Mouse (Mus musculus): ENCODE measurements around the gene Lypd6b. TPM values are rescaled to one million over a fixed set of nuclear protein-coding genes. Genes with fewer than 3 reads are reported as not detected.
A peak's percentile ranks its signal among the peaks of the same experiment; 100 is the strongest.

Lypd6b gene
- total RNA-seq, 1 experiment from 2014 or later: 4.7 TPM

DNA sequence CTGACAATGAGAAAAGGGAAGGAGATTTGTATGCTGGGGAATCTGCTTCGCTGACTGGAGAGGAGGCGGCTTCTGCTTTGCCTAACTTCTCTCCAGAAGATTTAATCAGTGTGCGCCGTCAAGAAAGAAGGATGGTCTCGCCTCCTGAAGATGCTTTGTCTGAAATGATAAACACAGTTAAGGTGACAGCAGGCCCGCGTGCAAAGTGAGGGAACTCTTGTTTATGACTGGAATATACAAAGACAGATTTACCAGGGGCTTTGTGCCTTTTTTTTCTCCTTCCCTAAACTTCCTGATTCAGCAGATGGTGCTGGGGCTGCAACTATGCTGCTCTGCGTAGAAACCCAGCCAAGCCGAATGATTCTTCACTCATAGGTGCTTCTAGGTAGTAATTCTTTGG is 131.2 kb downstream of the Lypd6b start:
- ATAC-seq (replicated peaks; ENCODE audit: low read depth, poor library complexity, severe bottlenecking): no peak

DNA sequence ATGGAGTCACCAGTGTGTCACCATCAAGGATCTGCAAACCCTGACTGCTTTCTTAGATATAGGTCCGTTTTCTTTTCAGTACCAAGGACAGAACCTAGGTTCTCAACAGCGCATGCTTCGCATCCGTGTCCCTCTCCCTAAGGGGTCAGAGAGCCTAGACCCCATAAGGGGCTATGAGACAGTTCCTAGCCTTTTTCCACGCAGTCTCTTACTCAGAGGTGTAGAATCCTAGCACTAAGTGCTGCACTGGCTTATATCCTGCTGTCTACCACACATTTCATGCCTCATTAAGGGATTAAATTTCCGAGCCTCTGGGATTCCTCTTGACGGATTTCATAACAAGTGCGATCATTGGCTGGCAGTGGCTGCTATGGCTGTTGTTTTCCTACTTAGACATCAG is 134.5 kb downstream of the Lypd6b start:
- ATAC-seq (replicated peaks; ENCODE audit: low read depth, poor library complexity, severe bottlenecking): no peak

DNA sequence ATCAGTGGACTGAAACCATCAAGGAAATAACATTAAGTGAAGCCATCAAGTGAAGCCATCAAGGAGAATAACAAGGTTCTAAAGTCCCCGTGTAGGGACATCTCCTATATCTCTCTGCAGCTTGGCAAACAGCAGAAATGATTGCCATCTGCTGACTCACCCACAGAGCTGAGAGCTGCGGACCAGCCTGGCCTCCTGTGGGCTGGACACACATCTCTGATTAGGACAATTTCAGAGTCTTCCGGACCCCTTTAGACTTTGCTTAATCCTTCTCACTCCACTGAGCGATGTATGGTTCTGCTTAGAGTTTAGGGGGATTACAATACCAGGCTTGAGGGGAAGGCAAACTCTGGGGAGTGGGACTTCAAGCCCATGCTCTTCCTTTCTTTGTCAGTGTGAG is 135.3 kb downstream of the Lypd6b start:
- no peak for ATAC-seq (replicated peaks; ENCODE audit: low read depth, poor library complexity, severe bottlenecking)

DNA sequence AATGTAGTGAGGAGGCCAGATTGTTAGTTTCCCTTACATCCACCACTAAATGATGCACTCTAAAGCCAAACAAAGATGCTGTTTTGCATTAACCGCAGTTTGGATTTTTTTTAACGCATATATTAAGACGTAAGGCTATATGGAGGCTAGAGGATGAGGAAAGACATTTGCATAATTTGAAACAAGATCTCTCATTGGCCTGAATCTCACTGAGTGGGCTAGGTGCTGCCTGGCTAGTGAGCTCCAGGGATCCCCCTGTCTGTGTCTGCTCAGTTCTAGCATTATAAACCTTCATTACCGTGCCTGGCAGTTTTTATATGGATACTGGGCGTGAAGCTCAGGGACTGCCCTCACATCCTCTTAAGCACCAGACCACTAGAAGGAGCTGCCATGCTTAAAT is 138.7 kb downstream of the Lypd6b start:
- no peak for ATAC-seq (replicated peaks; ENCODE audit: low read depth, poor library complexity, severe bottlenecking)

DNA sequence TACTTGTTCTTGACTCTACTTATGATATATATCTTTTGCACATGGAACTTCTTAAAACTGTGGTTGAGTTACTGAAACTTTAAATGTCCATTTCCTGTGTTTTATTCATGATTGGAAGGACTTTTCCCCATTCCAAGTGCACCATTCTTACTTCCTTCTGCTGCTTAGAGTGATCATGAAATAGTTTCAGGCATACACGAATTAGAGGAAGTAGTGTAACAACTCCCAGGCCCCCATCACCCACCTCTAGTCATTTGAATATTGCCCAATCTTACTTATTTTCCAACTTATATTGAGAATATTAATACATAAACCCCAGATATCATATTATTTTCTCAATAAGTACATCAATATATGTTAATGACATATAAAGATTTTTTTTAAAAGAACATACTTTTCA is 139.9 kb downstream of the Lypd6b start:
- peak; percentile 63 for ATAC-seq (replicated peaks; ENCODE audit: low read depth, poor library complexity, severe bottlenecking)

DNA sequence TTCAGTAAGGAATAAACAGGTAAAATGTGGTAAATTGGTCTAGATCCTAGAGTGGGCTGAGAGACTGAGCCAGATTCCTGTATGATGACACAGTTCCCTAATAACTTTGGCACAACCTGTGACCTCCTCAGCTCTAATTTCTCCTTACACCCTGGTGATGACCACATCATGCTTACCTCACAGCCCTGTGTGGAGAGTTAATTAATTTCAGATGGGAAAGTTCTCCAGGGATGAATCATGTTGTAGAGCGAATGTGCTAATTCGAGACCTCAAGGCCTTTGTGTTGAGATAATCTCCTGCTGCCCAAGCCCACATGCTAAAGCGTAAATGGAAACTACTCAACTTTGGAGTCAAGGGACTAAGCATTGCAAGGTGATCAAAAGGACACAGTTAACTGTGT is 142.4 kb downstream of the Lypd6b start:
- ATAC-seq (replicated peaks; ENCODE audit: low read depth, poor library complexity, severe bottlenecking): no peak

DNA sequence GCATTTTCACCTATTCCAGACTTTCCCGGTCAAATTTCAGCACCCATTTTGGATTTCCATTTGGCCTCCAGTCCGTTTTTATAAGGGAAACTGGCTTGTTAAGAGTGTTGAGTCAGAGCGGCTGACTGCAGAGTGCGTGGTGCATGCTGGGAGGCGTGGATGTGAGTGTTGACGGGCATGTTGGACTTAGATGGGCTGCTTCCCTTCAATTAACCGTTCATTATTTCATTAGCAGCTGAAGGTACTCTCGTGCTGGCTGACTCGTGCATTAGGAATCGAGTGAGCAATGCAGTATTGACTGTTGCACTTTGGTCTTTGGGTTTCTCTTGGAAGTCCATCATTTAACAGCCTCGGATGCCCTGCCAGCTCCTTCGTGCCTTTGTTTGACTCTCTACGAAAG is 150.1 kb downstream of the Lypd6b start:
- no peak for ATAC-seq (replicated peaks; ENCODE audit: low read depth, poor library complexity, severe bottlenecking)

DNA sequence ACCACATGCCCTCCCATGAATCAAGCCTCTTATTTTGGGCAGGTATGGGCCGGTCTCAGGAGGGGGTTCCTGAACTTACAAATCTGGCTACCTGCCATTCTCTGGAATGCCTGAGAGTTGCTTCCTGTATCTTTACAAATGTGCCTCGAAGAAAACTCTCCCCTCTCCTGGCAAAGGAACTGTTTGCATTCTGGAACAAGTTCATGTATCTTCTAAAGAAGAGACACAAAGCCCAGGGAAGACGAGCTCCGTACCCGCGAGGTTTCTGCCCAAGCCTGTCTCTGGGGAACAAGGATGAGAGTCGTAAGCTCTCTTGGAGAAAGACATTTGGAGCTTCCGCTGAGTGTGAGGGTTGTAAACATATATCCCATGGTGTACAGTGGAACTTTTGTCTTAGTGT is 150.8 kb downstream of the Lypd6b start:
- ATAC-seq (replicated peaks; ENCODE audit: low read depth, poor library complexity, severe bottlenecking): no peak

DNA sequence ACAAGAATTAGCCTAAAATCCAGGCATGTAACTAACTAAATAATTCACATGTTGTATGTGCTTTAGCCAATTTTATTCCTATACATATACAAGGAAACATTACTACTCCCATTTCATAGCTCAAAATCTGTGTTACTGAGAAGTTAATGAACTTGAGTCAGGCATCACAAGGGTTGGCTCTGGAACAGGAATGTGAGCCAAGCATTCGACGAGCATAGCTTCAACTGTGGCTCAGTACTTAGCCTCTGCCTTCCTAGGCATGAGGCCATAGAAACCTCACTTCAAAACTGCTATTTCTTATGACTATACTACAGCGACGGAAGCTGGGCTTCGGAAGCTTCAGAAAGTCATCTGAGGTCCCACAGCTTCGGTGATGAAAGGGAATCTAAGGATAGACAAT is 152.9 kb downstream of the Lypd6b start:
- no peak for ATAC-seq (replicated peaks; ENCODE audit: low read depth, poor library complexity, severe bottlenecking)

DNA sequence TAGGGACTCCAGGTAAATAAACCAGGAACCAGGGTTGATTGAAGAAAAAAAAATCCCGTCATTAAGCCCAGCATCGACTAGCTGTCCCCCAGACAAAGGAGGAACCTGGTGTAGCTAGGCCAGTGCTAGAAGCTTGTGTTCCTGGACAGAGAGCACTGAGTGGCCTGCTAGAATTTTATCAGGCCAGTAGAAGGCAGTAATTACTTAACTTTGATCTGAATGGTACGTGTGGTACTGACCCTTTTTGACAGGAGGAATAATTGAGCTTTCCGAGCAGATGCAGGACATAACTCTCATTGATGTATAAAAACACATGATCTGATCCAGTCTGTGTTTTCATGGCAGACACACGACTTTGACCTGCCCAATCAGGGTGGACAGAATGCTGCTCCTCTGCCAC is 154.6 kb downstream of the Lypd6b start:
- no peak for ATAC-seq (replicated peaks; ENCODE audit: low read depth, poor library complexity, severe bottlenecking)

DNA sequence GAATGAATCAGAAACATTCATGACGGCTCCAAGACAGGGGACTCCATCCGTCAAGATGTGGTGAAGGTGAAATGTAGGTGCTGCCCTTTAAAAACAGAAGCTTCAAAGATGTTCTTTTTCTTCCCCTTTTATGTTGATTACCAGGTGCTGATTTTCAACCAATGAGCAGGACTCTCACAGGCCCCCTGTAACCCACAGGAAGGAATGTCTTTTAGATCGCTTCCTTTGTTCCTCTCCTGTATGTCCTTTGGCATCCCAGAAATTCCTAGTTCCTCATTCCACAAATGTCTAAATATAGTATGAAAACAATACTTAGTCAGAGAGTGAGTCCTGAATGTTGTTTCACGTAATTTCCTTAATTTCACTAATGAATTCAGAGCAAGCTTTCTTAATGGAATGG is 164.2 kb downstream of the Lypd6b start:
- no peak for ATAC-seq (replicated peaks; ENCODE audit: low read depth, poor library complexity, severe bottlenecking)

DNA sequence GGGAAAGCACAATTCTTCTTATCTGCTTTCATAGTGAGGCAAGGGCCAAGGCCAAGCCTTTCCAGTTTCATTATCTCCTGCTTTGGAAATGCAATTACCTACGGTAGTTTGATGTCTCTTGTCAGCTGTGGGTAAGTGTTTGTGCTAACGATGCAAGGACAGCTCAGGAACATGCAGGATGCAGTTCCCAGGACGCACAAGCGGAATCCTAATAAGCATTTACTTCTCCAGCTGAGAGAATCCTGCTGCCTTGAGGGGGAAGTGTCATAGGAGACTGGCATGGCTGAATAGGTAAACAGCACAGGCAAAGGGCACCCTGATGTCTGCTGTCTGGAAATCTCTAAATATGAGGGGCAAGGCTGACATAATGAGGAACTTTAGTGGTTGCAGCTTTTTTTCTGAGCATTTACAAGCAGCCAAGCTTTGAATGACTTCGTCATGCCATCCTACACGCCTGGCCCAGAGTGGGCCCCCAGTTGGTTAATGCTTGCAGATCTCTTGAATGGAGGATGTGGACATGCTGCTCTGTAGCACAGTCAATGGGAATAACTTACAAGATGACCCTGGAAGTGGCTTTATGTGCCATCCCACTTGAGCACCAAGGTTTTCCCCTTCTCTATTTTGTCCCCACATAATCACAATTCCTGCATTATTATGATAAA is 165.3 kb downstream of the Lypd6b start:
- no peak for ATAC-seq (replicated peaks; ENCODE audit: low read depth, poor library complexity, severe bottlenecking)

DNA sequence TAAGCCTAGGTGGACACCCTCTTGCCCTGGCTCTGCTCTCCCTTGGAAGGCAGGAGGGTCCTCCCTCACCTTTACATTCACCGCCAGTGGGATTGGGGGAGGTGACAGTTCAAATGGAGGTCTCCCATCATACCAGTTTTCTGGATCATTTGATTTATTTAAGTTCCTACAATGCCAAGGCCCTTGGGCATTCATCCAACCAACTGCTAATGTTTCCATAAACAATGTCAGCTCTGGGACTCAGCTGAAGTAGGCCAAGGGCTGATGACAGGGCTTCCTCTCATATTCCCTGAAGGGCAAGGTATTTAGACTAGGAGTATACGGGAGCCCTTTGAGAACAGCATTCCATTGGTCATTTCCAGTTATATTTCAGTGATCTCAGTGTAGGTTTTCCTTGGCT is 170.0 kb downstream of the Lypd6b start:
- no peak for ATAC-seq (replicated peaks; ENCODE audit: low read depth, poor library complexity, severe bottlenecking)

DNA sequence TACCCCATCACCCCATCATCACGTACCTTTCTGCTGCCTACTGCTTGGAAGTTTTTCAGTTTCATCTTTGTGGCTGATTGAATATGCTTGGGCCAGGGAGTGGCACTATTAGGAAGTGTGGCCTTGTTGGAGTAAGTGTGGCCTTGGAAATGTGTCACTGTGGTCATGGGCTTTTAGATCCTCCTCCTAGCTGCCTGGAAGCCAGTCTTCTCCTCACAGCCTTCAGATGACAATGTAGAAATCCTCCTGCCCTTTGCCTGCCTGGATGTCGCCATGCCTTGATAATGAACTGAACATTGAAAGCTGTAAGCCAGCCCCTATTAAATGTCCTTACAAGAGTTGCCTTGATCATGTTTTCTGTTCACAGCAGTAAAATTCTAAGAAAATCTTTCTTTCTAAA is 174.5 kb downstream of the Lypd6b start:
- no peak for ATAC-seq (replicated peaks; ENCODE audit: low read depth, poor library complexity, severe bottlenecking)

DNA sequence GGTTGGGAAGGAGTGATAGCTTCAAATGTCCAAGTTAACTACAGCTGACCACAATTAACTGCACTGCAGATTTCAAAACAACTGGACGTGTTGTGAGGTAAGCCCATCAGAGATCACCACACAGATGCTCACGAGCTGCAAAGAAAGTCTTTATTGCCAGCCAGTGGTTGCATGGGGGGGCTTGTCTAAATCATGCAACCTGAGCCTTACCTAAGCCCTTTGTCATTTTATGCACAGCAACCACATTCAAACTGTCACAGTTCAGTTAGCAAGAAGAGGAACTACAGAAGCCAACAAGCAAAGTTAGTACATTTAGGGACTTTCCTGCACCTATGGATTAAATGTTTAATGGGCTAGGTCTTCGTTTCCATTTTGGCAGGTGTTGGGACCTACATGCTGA is 177.4 kb downstream of the Lypd6b start:
- 0 out of 2 replicates have a peak, but pooled peaks have one; percentile 42 for ATAC-seq (replicated peaks; ENCODE audit: low read depth, poor library complexity, severe bottlenecking)

DNA sequence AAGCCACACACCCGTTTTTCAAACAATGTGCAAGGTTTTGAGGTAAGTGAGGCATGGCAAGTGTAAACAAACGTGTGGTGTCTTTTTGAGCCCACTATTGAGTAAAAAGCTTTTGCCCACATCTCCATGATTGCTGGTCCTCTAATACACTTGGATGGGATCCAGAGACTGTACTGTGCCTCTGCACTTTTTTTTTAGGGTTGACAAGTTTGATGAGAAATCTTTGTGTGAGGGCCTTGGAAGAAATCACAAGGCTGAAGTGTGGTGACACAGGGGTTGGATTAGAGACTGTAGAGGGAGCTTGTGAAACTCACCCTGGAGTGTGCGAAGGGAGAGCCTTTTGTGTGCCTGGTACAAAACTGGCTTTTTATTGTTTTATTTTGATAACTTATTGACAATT is 180.3 kb downstream of the Lypd6b start:
- ATAC-seq (replicated peaks; ENCODE audit: low read depth, poor library complexity, severe bottlenecking): no peak

DNA sequence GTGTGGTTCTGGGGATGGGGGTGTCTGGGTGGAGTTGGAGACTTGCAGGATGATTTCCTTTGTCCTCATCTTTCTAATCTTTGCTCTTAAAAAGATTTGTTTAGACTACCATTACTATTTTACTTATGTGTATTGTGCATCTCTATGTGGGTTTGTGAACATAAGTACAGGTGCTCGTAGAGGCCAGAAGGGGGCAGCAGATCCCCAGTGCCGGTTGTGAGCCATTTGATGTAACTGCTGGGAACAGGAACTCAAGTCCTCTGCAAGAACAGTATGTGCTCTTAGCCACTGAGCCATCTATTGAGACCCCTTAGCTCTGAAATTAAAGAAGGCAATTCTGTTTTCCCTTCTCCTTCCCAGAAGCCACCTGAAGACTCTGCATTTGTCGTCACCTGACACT is 183.5 kb downstream of the Lypd6b start:
- ATAC-seq (replicated peaks; ENCODE audit: low read depth, poor library complexity, severe bottlenecking): no peak

DNA sequence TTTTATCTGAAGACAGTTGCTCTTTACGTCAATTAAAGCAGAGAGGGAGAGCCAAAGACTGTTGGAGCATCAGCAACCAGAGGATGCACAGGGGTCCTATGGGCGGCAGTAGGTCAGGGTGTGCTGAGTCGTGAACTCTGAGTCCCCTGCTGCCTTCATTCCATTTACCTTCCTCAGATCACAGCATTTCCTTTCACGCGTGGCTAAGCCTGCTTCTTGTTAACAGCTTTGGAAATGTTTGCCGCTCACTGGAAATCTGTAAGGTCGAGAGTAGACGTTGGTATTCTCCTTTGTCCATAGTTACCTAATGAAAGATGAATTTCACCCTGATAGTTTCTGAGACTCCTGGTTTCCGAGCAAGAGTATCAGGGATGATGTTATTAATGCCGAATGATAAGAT is 191.1 kb downstream of the Lypd6b start:
- no peak for ATAC-seq (replicated peaks; ENCODE audit: low read depth, poor library complexity, severe bottlenecking)

DNA sequence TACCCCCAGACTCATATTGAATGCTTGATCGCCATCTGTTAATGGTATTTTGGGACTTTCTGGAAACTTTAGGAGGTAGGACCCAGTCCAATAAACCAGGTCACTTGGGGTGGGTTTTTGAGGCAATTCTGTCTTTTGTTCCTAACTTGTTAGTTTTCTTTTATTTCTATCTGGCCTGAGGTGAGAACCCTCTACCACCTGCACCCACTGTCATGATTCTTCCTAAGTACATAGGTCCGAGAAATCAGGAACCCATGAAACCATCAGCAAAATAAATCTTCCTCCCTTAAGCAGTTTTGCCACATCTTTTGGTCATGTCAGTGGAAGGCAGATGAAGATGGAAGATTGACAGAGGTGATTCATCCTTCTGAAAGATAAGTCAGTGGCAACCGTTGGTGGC is 192.5 kb downstream of the Lypd6b start:
- ATAC-seq (replicated peaks; ENCODE audit: low read depth, poor library complexity, severe bottlenecking): no peak

DNA sequence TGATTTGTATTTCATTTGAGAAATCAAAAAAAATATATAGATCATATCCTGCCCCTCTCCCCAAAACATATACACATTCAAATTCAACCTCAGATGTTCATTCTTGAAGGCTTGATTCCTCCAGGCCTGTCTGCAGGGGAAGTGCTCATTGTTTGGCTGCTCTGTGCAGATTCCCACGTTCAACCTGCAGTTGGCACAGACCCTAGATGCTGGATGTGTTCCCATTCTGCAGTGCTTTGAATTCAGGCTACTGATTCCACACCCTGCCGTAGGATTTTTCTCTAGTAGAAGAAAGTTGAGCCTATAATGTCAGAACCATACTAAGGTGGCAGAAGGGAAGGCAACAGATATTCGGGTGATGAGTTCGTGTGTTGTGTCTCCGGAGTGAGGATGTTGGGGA is 195.5 kb downstream of the Lypd6b start:
- ATAC-seq (replicated peaks; ENCODE audit: low read depth, poor library complexity, severe bottlenecking): no peak

DNA sequence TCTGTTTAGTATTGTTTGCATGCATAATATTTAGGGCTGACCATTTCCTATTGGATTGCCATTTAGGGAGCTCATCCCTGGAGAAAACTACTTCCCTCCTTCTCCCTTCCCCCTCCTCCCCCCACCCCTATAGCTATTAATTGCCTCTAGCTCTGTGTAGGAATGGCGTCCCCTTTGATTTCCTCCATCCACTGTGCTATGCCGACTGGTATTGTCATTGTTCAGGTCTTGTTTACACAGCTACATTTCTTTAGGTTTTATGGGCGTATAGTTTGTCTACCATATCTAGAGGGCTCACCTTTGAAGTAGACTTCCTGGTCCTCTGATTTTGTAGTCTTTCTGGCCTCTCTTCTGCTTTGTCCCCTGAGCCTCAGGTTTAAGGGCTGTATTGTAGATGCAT is 197.3 kb downstream of the Lypd6b start:
- ATAC-seq (replicated peaks; ENCODE audit: low read depth, poor library complexity, severe bottlenecking): no peak

DNA sequence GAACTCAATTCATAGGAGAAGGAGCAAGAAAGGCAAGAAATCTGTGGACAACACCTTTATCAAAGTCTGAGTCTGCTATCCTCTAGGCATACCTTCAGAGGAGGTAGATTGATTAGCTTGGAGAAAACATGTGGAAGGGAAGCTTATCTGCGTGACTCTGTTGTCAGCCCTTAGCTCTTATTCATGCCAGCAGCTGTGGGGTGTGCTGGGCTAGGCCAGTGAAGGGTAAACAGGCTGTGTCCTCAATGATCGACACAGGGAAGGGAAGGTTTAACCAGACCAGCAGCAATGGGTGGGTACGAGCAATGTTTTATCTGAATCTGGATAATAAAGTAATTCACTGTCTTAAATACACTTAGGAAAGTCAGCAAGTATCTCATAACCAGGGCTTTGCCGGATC is 208.4 kb downstream of the Lypd6b start:
- ATAC-seq (replicated peaks; ENCODE audit: low read depth, poor library complexity, severe bottlenecking): no peak

DNA sequence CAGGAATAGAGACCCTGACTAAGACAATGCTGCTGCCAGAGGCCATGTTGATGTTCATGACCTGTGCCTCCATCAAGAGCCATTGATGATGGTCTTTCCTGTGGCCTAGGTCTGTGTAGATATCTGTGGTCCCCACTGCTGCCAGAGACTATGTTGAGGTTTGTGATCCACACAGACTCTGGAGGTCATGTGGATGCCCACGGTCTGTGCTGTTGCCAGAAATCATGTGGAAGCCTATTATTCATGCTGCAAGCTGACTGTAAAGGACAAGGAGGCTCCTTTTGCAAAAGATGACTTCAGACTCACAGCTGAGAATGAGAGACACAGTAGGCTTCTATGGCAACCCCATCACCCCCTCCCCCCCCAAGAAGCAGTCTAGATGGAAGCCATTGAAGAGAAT is 209.7 kb downstream of the Lypd6b start:
- ATAC-seq (replicated peaks; ENCODE audit: low read depth, poor library complexity, severe bottlenecking): no peak
